ENCODE assay signal across 16 mouse cellular contexts in the genomic region with DNA sequence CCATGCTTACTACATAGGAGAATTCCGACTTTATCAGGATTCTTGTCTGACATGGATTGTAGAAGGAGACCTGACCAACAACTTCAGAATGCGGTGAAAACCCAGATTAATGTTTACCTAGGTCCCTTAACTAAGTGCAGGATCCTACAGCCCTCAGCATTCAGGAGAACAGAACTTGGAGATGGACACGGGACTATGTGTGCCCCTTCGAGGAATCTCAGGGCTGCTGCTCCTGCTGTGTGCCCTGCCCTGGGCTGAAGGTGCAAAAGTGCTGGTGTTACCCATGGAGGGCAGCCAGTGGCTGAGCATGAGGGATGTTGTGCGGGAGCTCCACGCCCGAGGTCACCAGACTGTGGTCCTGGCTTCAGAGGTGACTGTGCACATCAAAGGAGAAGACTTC. TPM values are rescaled to one million over a fixed set of nuclear protein-coding genes. Genes with fewer than 3 reads are reported as not detected.
"Had no signal": no experiment of that assay in that cellular context is flagged by ENCODE, and none has a peak within 500 bp of the region (broad histone marks: within the 10 kb centered on the region; RNA-seq: fewer than 3 reads in every experiment).

Ugt1a2 (plus strand) TSS at position 146 of the 400 bp plus-strand sequence.

- H3K36me3 ChIP-seq: limb, embryonic 15.5 days; liver, embryonic 12.5 days; midbrain, embryonic 15.5 days; neural tube, embryonic 12.5 days; stomach, embryonic 15.5 days had no signal

- H3K9ac ChIP-seq: limb, embryonic 15.5 days; liver, embryonic 12.5 days; lung, embryonic 14.5 days; midbrain, embryonic 15.5 days; neural tube, embryonic 12.5 days; stomach, embryonic 15.5 days had no signal

- DNase-seq: lung, embryonic 14.5 days; lung, postnatal 10 days; lung, postnatal 4 days; right cerebral cortex, postnatal 14 days; thymus, adult 2 months; thymus, postnatal 36 days had no signal

- H3K9me3 ChIP-seq: limb, embryonic 15.5 days; liver, embryonic 12.5 days; midbrain, embryonic 15.5 days; neural tube, embryonic 12.5 days; stomach, embryonic 15.5 days had no signal

- H3K27ac ChIP-seq: layer of hippocampus, adult 2 months; limb, embryonic 15.5 days; liver, embryonic 12.5 days; midbrain, embryonic 10.5 days; midbrain, embryonic 15.5 days; neural tube, embryonic 12.5 days; stomach, embryonic 15.5 days had no signal

- H3K27me3 ChIP-seq: limb, embryonic 15.5 days; midbrain, embryonic 15.5 days; stomach, embryonic 15.5 days had no signal

- H3K4me3 ChIP-seq: layer of hippocampus, adult 2 months; limb, embryonic 15.5 days; liver, embryonic 12.5 days; midbrain, embryonic 10.5 days; midbrain, embryonic 15.5 days; neural tube, embryonic 12.5 days; stomach, embryonic 15.5 days had no signal

- H3K4me2 ChIP-seq: limb, embryonic 15.5 days; liver, embryonic 12.5 days; lung, embryonic 14.5 days; midbrain, embryonic 15.5 days; neural tube, embryonic 12.5 days; stomach, embryonic 15.5 days had no signal

- ATAC-seq: liver, embryonic 12.5 days; midbrain, embryonic 15.5 days had no signal

RNA-seq across cellular contexts. Expression of gene Ugt1a2, which starts in this region (rescaled TPM):
- total RNA-seq: layer of hippocampus, adult 2 months; layer of hippocampus, postnatal 14 days; left cerebral cortex, adult 18-20 months had no signal
- polyA plus RNA-seq: limb, embryonic 11.5 days; limb, embryonic 15.5 days; liver, embryonic 12.5 days; lung, embryonic 14.5 days; midbrain, embryonic 10.5 days; midbrain, embryonic 15.5 days; neural tube, embryonic 12.5 days had no signal
